Mouse (Mus musculus): ENCODE results near the gene Top3a.

Top3a gene

GRCm38 (mm10) chr11:60712040-60712439 lies 65.1 kb downstream of the Top3a start:
- no peak for DNase-seq (ENCODE audit: low read depth)

- no peak for DNase-seq (ENCODE audit: low read depth)
Observed at GRCm38 (mm10) chr11:60711218-60711617, 65.9 kb downstream of the Top3a start.

GRCm38 (mm10) chr11:60709481-60710465 lies 67.4 kb downstream of the Top3a start:
- DNase-seq (ENCODE audit: low read depth) = no peak

- no peak for DNase-seq (ENCODE audit: low read depth)
Observed at GRCm38 (mm10) chr11:60708631-60709030, 68.5 kb downstream of the Top3a start.

GRCm38 (mm10) chr11:60707672-60708071 lies 69.5 kb downstream of the Top3a start:
- no peak for DNase-seq (ENCODE audit: low read depth)

GRCm38 (mm10) chr11:60706696-60707480 lies 70.3 kb downstream of the Top3a start:
- DNase-seq (ENCODE audit: low read depth) = no peak

- DNase-seq (ENCODE audit: low read depth) = no peak
Observed at GRCm38 (mm10) chr11:60706076-60706475, 71.1 kb downstream of the Top3a start.

GRCm38 (mm10) chr11:60705255-60705654 lies 71.9 kb downstream of the Top3a start:
- no peak for DNase-seq (ENCODE audit: low read depth)

- no peak for DNase-seq (ENCODE audit: low read depth)
Observed at GRCm38 (mm10) chr11:60704023-60704880, 72.9 kb downstream of the Top3a start.

GRCm38 (mm10) chr11:60703131-60703530 lies 74.0 kb downstream of the Top3a start:
- peak; percentile 77 for DNase-seq (ENCODE audit: low read depth)

GRCm38 (mm10) chr11:60701611-60702010 lies 75.6 kb downstream of the Top3a start:
- DNase-seq (ENCODE audit: low read depth) = no peak

- no peak for DNase-seq (ENCODE audit: low read depth)
Observed at GRCm38 (mm10) chr11:60700320-60701185, 76.6 kb downstream of the Top3a start.

- DNase-seq (ENCODE audit: low read depth) = peak; percentile 93
Observed at GRCm38 (mm10) chr11:60699524-60700075, 77.6 kb downstream of the Top3a start, which contains the start of gene Llgl1. TSS of gene Llgl1 (plus strand) at chr11:60699723.

- no peak for DNase-seq (ENCODE audit: low read depth)
Observed at GRCm38 (mm10) chr11:60698806-60699523, 78.2 kb downstream of the Top3a start.

- peak; percentile 66 for DNase-seq (ENCODE audit: low read depth)
Observed at GRCm38 (mm10) chr11:60697561-60697960, 79.6 kb downstream of the Top3a start.

- DNase-seq (ENCODE audit: low read depth) = peak; percentile 24
Observed at GRCm38 (mm10) chr11:60696165-60696564, 81.0 kb downstream of the Top3a start.
